Mouse (Mus musculus) heart, postnatal 14 days (tissue): ENCODE data around the gene Naa20. TPM values are rescaled to one million over a fixed set of nuclear protein-coding genes. Genes with fewer than 3 reads are reported as not detected.
"Not testable (repeated sequence)": the region's sequence is repeated elsewhere in the genome, so short reads cannot be mapped to it uniquely, and the experiment has no call there.

ENCODE experiments used
- DNase-seq, 2 experiments: peaks; one replicate each; pipeline ENCODE4 v3.0.0; 2021 to 2022
- intact Hi-C: fragments of 180-260 bp; cut with DNase I; formaldehyde crosslinking; loops from one replicate; pipeline ENCODE4 v1.15.1; 2025
- total RNA-seq, 2 experiments: library from RNA; stranded (reverse); gene quantifications; 2 replicates each; pipeline ENCODE4 v1.2.3; 2021

Naa20 gene
- total RNA-seq, 2 experiments from 2014 or later, result 94.1 to 99.6 TPM

DNA sequence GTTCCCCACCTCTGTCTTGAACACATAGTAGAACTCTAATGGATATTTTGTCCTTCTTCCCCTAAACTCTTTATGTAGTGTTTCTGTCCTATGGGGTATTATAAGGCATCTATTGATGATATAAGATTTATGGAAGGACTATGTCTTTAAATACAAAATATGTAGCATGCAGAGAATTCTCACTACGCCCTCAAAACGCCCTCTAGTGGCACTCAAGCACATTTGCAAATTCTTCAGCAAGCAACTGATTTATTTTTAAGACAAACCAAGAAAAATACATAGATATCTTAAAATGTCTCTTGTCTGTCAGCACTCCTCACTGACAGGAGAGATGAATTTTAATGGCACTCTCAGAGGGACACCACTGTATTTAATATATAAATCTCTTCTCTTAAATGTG lies 19.5 kb upstream of the Naa20 start:
- intact Hi-C loops, result loop anchor here (2.0 kb wide), 1 partner anchor 184 kb away; no protein-coding TSS in a partner anchor
- DNase-seq, result no peak

DNA sequence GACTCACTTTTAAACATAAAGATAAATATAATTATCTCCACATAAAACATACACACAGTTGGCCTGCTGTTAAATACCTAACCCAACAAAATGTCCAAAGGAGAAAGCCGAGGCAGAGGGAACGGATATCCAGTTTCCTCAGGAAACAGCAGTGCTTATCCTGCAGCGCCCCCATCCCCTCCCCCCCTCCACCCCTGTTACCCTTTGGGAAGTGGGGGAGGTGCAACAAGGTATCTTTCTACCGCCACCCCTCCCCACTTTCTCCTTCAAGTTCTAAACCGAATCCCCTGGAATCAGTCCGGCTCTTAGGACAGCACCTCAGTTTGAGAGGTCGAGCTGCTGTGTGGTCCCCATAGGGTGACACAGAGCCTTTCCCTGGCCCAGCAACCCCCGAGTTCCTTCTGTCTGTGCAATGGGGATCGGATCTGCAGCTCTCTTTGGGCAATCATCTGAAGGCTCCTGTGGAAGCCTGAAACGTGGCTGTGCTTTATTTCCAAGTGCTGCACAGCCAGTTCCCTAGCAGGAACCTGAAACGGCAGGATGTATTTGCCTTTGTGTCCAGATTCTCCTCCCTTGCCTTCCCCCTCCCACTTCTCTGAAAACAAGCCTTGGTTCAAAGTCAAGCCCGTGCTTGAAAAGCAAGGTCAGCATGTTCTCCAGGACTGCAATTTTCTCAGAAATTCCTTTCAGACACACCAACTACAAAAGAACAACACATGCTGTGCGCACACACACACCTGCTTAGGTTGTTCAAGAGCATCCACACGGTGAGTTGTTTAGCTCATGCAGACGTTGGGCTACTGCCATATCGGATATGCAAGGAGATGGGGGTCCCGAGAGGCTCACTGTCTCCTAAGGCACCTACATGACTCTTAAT lies 17.6 kb upstream of the Naa20 start:
- intact Hi-C loops, result no loop called here
- DNase-seq, result peak in 1 of 2 experiments; percentile 18

DNA sequence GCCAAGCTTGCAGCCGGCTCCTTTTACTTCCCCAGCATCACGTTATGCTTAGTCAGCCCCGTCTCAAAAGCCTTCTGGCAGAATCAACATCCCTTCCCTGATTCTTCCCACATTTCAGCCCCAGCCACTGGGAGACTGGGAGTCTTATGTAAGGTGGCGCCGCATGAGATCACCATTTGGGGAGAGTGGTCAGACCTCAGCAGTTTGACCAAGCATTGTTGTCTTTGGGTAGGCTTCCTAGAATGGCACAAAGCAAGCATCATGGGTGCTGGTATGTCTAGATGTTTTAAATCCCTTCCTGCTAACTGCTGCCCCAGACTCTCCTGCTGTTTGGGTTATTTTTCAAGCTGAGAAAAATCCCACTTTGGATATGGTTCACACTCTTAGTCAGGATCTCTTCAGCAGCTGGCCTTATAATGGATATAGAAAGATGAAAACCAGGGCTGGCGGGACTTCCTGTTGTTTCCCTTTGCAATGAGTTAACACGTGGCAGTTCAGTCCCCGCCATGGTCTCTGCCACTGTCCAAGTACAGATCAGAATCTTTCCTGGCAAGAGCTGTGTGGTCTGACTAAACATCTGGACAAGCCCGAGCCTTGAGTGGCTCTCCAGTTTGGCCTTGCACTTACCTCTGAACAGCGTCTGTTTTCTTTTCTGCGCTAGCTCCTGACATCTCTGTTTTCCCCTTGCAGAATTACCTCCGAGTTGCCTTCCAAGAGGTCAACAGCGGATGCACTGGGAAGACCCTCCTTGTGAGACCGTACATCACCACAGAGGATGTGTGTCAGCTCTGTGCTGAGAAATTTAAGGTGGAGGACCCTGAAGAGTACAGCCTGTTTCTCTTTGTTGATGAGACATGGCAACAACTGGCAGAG lies 16.8 kb upstream of the Naa20 start:
- peak; percentile 57 to 59 for DNase-seq
- intact Hi-C loops, result no loop called here

DNA sequence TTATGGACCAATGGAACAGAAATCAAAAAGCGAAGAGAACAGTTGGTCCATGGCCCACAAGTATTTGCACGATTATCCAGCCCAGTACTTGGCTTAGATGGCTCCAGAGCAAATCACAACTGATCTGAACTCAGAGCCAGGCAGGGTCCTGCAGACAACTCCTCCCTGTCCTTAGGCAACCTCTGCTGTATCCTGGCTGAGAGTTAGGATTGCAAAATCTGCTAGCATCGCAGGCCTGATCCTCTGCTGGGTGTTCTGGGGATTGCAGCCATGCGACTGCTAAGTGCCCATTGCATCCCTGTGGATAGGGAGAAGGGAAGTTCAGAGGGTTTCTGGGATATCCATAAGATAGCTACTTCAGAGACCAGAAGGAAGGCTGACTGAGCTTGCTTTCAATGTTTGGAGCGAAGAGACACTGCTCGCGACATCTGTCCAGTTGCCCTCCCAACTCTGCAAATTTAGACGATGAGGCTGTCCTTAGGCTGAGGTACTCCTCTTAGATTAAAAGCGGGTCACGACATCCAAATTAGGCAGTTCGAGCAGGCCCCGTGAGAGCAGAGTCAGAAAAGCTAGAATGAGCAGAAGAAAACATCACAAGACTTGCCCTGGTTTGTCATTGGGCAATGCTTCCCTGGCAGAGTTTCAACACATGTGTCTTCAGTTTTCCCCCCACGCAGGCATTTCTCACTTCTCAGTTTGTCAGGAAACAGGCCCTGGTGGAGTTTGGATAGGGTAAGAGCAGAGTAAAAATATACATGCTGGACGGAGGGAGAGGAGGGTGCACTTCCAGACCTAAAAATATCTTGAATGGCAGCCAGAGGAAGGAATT lies 13.7 kb upstream of the Naa20 start:
- intact Hi-C loops, result no loop called here

DNA sequence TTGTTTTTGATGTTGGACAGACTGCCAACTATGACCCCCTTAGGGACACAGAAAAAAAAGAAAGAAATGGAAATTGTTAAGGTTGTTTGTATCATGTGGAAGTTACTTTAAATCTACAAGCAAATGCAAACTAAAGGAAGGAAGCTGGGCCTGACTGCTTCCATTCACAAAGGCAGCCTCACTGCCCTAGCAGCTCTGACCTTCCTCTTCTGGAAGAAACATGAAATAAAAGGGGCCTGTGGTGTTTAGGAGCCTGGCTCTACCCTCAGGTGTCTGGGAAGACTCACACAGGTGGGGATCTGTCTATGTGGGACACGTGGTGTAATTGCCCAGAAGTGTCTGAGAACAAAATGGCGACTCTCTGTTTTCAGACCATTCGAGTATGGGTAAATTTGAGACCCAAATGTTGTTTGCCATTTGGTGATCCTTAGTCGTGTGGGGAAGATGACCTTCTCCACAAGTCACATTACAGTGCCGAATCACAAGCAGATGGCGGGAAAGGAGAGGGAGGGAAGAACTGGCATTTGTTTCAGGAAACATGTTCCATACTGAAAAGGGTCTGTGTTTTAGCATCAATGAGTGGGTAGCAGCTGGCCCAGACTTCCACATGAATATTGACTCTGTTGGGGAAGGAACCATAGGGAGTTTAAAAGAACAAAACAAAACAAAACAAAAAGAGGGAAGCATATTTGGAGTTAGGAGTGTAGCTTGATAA lies 13.0 kb upstream of the Naa20 start:
- intact Hi-C loops, result no loop called here
- peak; percentile 25 to 29 for DNase-seq

More for the DNA sequence above, 13.7 kb upstream of the Naa20 start:
- peak; percentile 67 to 72 for DNase-seq

DNA sequence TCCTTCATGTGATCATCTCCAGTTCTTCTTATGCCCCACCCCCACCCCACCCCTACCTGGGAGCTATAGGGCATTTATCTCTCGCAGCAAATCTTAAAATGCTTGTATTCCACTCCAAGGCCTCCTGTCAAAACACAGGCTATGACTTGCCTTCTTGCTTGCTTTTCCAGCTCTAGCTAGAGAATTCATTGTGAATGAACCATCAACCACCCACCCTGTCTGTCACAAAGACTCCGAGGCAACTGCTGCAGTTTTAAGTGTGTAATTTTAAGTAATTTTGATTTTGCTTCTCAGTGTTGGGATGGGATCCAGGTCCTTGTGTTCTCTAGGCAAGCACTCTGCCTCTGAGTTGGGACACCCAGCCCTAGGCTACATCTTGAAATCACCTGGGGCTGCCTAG lies 11.3 kb upstream of the Naa20 start:
- intact Hi-C loops, result no loop called here
- no peak for DNase-seq

DNA sequence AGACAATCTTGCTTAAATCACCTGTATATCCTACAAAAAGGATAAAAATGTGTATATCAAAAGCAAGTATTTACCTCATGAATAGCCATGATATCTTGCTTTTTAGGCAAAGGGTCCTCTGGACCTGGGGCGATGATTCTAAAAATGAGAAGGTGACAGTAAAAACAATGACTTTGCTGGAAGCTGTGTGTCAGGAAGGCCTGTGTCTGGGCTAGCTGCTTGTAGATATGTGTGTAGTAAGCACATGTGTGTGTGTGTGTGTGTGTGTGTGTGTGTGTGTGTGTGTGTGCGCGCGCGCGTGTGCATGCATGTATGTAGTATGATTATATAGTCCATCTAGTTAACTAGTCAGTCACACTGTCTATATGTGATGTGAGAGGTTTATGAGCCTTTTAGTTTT lies 8.1 kb upstream of the Naa20 start:
- intact Hi-C loops, result no loop called here
- no peak for DNase-seq

DNA sequence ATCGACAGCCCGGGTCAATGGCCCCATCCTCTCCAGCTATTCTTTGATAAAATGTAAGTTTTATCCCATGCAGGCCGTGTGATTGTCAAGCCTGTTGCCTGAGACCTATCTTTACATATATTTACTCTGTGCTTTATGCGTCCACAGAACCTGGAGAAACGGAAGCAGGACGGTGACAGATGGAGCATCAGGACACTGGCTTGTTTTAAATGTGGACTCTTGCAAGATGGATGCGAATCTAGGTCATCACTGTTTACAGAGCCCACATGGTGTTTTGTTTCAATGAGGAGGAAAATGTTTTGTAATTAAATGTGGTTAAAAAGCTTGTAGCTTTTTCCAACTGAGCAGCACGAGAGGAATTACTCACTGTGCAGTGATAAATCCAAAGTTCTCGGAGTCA lies 3.8 kb upstream of the Naa20 start:
- no peak for DNase-seq
- intact Hi-C loops, result no loop called here

DNA sequence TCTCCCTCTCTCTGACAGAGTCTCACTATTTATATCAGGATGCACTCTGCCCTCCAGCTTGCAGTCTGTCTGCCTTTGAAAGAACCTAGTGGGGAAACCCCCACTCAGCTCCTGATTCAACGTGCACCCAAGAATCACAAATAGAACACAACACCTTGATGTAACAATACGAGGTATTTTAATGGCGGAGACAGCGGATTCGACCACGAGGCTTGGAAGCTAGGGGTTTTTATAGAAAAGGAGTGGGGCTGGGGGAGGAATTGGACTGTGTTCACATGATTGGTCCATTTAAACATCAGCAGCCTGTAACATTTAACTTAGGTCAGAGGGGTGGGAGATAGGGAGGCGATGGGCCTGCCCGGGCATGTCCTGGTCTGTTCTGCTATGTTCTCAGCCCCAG lies 1.6 kb upstream of the Naa20 start:
- DNase-seq, intact Hi-C loops: not testable (repeated sequence)

DNA sequence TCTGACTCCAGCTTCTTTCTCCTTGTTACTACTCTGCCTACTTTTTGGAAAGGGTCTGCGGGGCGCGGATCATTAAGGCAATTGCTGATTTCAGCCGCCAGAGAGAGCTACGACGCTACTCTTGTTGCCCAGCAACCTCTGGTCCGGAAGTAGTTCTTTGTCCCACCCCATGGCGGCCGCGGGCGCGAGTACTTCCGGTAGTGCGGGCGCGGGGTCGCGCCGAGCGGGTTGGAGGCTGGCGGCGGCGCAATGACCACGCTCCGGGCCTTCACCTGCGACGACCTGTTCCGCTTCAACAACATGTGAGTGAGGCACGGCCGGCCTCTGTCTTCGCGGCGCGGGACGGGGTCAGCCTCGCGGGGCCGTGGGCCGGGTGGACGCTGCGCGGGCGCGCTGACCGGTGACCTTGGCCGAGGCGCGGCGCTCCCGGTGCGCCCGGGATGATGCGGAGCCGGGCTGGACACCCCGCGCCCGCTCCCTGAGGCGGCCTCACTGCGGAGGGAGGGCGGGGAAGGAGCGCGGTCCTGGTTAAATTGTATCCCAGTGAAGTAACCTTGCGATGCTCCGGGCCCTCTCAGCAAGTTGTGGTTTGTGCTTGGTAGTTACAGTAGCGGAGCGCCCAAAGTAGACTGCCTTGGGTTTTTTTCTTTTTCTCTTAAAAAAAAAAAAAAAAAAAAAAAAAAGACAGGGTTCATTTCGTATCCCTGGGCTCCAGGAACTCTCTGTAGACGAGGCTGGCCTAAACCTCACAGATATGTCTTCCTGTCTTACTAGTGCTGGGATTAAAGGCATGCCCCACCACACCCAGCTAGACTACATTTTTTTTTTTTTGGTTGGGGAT lies 1.4 kb downstream of the Naa20 start:
- intact Hi-C loops, result no loop called here

DNA sequence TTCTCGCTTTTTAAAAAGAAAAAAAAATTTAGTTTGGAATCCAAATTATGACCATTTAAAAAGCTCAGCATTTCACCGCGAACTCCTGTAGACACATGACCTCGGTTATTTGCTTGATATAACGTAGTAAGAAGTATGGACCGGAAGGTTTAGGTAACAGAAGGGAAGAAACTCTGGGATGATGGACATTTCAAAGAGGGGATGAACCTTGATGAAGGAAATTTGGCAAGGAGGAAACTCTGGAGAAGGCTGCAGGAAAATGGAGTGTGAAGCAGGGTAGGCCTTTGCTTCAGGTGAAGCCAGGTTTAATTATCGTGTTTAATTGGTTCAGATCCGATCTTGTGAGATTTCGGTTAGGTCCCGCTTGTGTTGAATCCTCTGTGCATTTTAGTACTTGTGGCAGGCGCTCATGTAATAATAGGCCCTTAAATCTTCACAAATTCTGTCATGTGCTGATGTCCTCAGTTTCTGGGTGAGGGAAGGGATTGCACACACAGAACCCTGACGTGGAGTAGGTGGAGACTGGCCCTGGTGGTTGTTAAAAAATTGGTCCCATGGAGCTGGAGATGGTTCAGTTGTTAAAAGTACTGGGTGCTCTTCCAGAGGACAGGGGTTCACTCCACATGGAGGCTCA lies 2.2 kb downstream of the Naa20 start:
- DNase-seq, result no peak
- intact Hi-C loops, result no loop called here

More for the DNA sequence above, 1.4 kb downstream of the Naa20 start:
- peak; percentile 91 to 93 for DNase-seq

DNA sequence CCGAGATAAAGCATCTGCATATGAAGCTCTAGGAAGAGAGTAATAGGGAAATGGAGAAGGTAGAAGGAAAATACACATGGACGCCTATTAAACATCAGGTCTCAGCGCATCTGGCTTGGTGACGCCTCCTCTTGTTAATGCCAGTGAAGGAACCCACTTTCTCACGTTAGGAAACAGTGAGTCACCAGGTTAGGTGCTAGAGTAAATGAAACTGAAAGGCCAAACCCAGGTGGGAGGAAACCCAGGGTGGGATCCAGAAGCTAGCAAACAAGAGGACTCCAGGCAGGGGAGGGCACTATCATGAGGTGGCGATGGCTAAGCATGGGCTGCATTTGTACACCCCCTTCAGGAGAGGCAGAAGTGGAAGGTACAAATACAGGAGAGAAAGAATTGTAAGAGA lies 3.3 kb downstream of the Naa20 start:
- no peak for DNase-seq
- intact Hi-C loops, result no loop called here

DNA sequence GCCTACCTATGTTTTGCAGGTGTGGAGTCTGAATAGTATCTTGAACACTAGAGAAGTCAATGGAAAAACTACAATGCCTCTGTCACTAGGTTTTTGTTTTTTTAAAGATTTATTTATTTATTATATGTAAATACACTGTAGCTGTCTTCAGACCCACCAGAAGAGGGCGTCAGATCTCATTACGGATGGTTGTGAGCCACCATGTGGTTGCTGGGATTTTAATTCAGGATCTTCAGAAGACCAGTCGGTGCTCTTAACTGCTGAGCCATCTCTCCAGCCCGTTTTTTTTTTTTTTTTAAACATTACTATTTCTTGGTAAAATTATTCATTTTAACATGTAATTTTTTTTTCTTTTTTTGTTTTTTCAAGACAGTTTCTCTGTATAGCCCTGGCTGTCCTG lies 4.0 kb downstream of the Naa20 start:
- DNase-seq, intact Hi-C loops: not testable (repeated sequence)

DNA sequence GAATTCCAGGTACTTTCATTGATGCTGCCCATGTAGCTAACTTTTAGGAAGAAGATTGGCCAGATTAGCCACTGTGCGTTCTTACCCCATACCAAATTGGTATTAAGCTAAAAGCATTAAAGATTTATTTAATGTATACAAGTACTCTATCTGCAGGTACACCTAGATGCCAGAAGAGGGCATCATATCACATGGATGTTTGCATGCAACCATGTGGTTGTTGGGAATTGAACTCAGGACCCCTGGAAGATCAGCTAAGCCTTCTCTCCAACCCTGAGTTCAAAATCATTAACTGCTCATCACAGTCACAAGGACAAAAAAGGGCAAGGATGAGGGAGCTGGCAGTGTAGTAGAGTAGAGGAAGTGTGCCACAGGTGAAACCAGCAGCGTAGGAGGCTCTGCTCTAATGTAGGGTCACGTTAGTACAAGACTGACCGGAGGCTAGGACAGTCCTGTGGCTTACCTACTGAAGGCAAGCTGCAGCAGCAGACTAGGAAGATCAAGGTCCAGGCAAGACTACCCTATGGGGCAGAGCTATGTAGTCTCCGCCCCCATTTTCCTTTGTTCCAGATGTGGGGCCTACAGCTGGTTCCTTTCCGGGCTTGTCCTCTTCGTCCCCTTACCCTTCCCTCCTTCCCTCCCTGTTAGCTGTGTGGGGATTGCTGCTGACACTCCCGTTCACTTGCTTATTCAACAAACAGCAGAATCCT lies 19.2 kb downstream of the Naa20 start:
- intact Hi-C loops, result no loop called here
- DNase-seq, result no peak

DNA sequence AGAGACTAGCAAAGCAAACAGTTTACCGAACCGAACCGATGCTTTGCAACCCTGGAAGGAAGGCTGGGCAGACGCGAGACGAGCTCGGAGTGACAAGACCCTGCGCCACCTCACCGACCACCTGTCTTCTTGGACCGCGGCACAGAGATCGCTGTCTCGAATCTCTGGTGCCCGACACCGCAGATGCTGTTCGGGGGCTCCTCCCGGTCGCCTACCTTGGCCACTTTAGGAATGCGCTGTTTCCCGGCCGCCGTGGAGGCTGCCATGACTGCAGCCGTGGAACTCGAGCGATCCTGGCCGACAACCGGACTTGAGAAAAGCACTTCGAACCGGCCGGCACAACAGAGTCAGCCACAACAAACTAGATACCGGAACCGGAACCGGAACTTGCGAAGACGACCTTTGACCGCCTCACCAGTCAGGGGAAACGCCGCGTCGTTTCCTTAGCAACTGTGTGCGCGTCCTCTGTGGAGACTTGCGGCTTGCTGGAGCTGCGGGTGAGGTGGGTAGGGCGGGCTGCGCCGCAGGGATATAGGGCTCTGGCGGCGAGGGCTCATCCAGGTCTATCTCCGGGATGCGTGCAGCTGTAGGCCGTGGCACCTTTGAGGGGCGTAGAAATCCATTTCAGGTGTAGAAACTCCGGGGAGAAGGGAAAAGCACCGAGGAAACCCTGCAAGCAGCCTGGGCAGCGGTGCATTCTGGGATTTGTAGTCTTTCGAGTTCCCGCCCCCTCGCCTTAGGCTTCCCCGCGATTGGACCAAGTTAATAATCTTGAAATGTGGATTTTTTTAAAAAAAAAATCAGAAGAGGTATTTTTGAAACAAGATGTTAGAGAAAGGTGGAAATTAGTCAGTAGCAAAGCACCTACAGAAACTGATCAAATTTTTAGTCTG lies 32.7 kb downstream of the Naa20 start, which contains the start of the genes Cfap61 and Crnkl1:
Gene Cfap61 (plus strand): TSS at position 446 of the 893 bp plus-strand sequence.
Gene Crnkl1 (minus strand): TSS at position 676 of the 893 bp plus-strand sequence.
- intact Hi-C loops, result no loop called here
- DNase-seq, result peak; percentile 90 to 93

DNA sequence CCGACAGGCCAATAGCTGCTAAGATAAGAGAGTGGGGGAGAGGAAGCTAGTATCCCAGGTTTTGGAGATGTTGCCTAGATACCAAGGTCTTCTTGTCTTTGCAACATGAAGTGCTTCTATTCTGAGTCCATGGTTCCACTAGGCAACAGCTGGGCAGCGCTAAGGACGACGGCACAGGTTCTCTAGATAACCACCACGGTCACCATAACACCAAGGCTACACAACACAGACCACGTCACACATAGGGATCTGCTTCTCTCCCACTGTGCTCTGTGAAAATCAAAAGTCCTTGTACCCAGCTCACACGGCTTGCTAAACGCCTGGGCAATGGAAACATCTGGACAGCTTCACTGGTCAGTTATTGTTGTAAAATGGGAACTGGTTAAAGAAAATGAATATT lies 35.1 kb downstream of the Naa20 start:
- intact Hi-C loops, result no loop called here
- peak; percentile 20 to 23 for DNase-seq

DNA sequence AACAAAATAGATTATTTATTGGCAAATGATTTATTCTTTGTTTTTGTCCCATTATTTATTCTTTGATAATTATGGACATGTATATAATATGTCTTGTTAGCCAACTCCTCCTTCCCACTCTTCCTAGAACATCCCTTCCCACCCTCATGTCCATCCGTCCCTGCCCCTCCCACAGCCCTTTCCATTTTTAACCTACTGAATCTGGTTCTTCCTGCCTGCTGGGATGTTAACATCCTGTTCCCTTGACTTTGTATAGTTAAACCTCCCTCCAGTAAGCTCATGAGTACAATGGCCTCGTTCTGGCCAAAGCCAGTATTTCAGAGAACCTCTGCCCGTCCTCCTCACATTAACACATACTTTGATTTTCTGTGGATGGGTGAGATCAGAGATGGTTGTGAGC lies 39.5 kb downstream of the Naa20 start:
- no peak for DNase-seq
- intact Hi-C loops, result no loop called here
